Mouse (Mus musculus) liver, adult (tissue): ENCODE measurements around the gene Cfap65.

ENCODE experiments used
- GATA4 ChIP-seq: IDR thresholded peaks from 2 replicates; pipeline ENCODE4 v1.6.1; 2014; ENCODE audit warnings: mild to moderate bottlenecking, low read length; ENCODE audit not compliant: insufficient replicate concordance

The Cfap65 gene

GRCm38 (mm10) chr1:74859223-74859984 is 76.0 kb downstream of the Cfap65 start:
- no peak for TF ChIP-seq GATA4

- TF ChIP-seq GATA4 = no peak
These were observed 76.6 kb downstream of the Cfap65 start for GRCm38 (mm10) chr1:74858805-74859204.

- TF ChIP-seq GATA4 = no peak
These were observed 77.2 kb downstream of the Cfap65 start for GRCm38 (mm10) chr1:74858171-74858719.

GRCm38 (mm10) chr1:74857677-74858076 is 77.7 kb downstream of the Cfap65 start:
- no peak for TF ChIP-seq GATA4

GRCm38 (mm10) chr1:74857201-74857600 is 78.2 kb downstream of the Cfap65 start:
- TF ChIP-seq GATA4 = no peak

GRCm38 (mm10) chr1:74856791-74857190 is 78.6 kb downstream of the Cfap65 start:
- no peak for TF ChIP-seq GATA4

- TF ChIP-seq GATA4 = no peak
These were observed 79.0 kb downstream of the Cfap65 start for GRCm38 (mm10) chr1:74856439-74856720.

GRCm38 (mm10) chr1:74855651-74856438 is 79.6 kb downstream of the Cfap65 start:
- TF ChIP-seq GATA4 = no peak

GRCm38 (mm10) chr1:74855156-74855555 is 80.2 kb downstream of the Cfap65 start:
- no peak for TF ChIP-seq GATA4

- TF ChIP-seq GATA4 = peak; percentile 58; the same call in 1 of the 2 replicates
These were observed 80.9 kb downstream of the Cfap65 start, which contains the start of gene Cdk5r2 for GRCm38 (mm10) chr1:74854306-74855056. Gene Cdk5r2 (plus strand): TSS chr1:74854934.
